Mouse (Mus musculus): ENCODE results near the gene Spata2l. TPM values are rescaled to one million over a fixed set of nuclear protein-coding genes. Genes with fewer than 3 reads are reported as not detected.
"Not testable (repeated sequence)": the region's sequence is repeated elsewhere in the genome, so short reads cannot be mapped to it uniquely, and the experiment has no call there.

The Spata2l gene
- total RNA-seq, 2 experiments from 2014 or later, result 1.5 to 2.3 TPM

- no peak for TF ChIP-seq CTCF (IDR thresholded peaks at IDR 0.05)
- Histone ChIP-seq H3K4me3 (peak overlapping the region; percentile 76), H3K27ac (0 out of 2 replicates have a peak overlapping the region, but pooled peaks have one; percentile 86)
- no peak for DNase-seq
- intact Hi-C loops (cut with DNase I), result no loop called here
Measured at GRCm38 (mm10) chr8:123234918-123235519, 1.0 kb downstream of the Spata2l start.

GRCm38 (mm10) chr8:123233760-123234159 is 2.3 kb downstream of the Spata2l start:
- no peak overlapping the region for H3K27ac ChIP-seq
- intact Hi-C loops (cut with DNase I), result no loop called here
- no peak for TF ChIP-seq CTCF (IDR thresholded peaks at IDR 0.05)
- no peak overlapping the region for H3K4me3 ChIP-seq
- no peak for DNase-seq

- no peak for DNase-seq
- intact Hi-C loops (cut with DNase I), result no loop called here
- no peak for TF ChIP-seq CTCF (IDR thresholded peaks at IDR 0.05)
Measured at GRCm38 (mm10) chr8:123233300-123233699, 2.7 kb downstream of the Spata2l start.

GRCm38 (mm10) chr8:123232553-123232952 is 3.5 kb downstream of the Spata2l start:
- DNase-seq, result no peak
- TF ChIP-seq CTCF (IDR thresholded peaks at IDR 0.05), result no peak
- H3K27ac ChIP-seq, result no peak overlapping the region
- intact Hi-C loops (cut with DNase I), result no loop called here
- H3K4me3 ChIP-seq, result no peak overlapping the region

More at GRCm38 (mm10) chr8:123233300-123233699, 2.7 kb downstream of the Spata2l start:
- H3K27ac ChIP-seq, result no peak overlapping the region
- no peak overlapping the region for H3K4me3 ChIP-seq

- intact Hi-C loops (cut with DNase I), result no loop called here
- H3K4me3 ChIP-seq, result no peak overlapping the region
- no peak for DNase-seq
- TF ChIP-seq CTCF (IDR thresholded peaks at IDR 0.05), result peak; percentile 18; the same call in 1 of the 2 replicates
- no peak overlapping the region for H3K27ac ChIP-seq
Measured at GRCm38 (mm10) chr8:123231742-123232141, 4.3 kb downstream of the Spata2l start.

- DNase-seq; H3K4me3 ChIP-seq; intact Hi-C loops (cut with DNase I); H3K27ac ChIP-seq: not testable (repeated sequence)
Measured at GRCm38 (mm10) chr8:123230326-123230725, 5.7 kb downstream of the Spata2l start.

GRCm38 (mm10) chr8:123228416-123228815 is 7.6 kb downstream of the Spata2l start:
- no peak for DNase-seq
- no peak overlapping the region for H3K27ac ChIP-seq
- intact Hi-C loops (cut with DNase I), result no loop called here
- no peak for TF ChIP-seq CTCF (IDR thresholded peaks at IDR 0.05)
- H3K4me3 ChIP-seq, result no peak overlapping the region

- TF ChIP-seq CTCF (IDR thresholded peaks at IDR 0.05), result no peak; the same call in 1 of the 2 replicates
- Histone ChIP-seq H3K27ac (peak within 1 kb of the TSS; percentile 96), H3K4me3 (peak within 1 kb of the TSS; percentile 88)
- DNase-seq, result peak; percentile 95
- intact Hi-C loops (cut with DNase I), result no loop called here
Measured at GRCm38 (mm10) chr8:123224278-123225266, 11.5 kb downstream of the Spata2l start, which contains the start of gene Cdk10. Gene Cdk10 (plus strand): TSS chr8:123224842.

- intact Hi-C loops (cut with DNase I), result no loop called here
- no peak overlapping the region for H3K4me3 ChIP-seq
- no peak for TF ChIP-seq CTCF (IDR thresholded peaks at IDR 0.05)
Measured at GRCm38 (mm10) chr8:123220917-123221316, 15.1 kb downstream of the Spata2l start.

GRCm38 (mm10) chr8:123215430-123215829 is 20.6 kb downstream of the Spata2l start:
- no peak for DNase-seq
- no peak overlapping the region for H3K4me3 ChIP-seq
- intact Hi-C loops (cut with DNase I), result no loop called here
- peak overlapping the region; percentile 43 for H3K27ac ChIP-seq
- no peak for TF ChIP-seq CTCF (IDR thresholded peaks at IDR 0.05)

More at GRCm38 (mm10) chr8:123220917-123221316, 15.1 kb downstream of the Spata2l start:
- no peak overlapping the region for H3K27ac ChIP-seq
- no peak for DNase-seq

GRCm38 (mm10) chr8:123213118-123213772 is 22.8 kb downstream of the Spata2l start:
- intact Hi-C loops (cut with DNase I), result loop anchor here (5.0 kb wide), 1 partner anchor 111 kb away; the partner anchor contains the start of gene Rpl13
- peak overlapping the region; percentile 94 for H3K27ac ChIP-seq
- H3K4me3 ChIP-seq, result peak overlapping the region; percentile 81
- no peak for DNase-seq
- TF ChIP-seq CTCF (IDR thresholded peaks at IDR 0.05), result no peak
